Mouse (Mus musculus) spleen, adult 12 weeks (tissue): ENCODE measurements around the gene Bcr.
A peak's percentile ranks its signal among the peaks of the same experiment; 100 is the strongest.

Experiments used
- DNase-seq: peaks from one replicate; pipeline ENCODE4 v3.0.0; 2022; ENCODE audit warnings: low spot score

The Bcr gene

GRCm38 (mm10) chr10:75184826-75185225 is 124.4 kb downstream of the Bcr start:
- no peak for DNase-seq

DNA sequence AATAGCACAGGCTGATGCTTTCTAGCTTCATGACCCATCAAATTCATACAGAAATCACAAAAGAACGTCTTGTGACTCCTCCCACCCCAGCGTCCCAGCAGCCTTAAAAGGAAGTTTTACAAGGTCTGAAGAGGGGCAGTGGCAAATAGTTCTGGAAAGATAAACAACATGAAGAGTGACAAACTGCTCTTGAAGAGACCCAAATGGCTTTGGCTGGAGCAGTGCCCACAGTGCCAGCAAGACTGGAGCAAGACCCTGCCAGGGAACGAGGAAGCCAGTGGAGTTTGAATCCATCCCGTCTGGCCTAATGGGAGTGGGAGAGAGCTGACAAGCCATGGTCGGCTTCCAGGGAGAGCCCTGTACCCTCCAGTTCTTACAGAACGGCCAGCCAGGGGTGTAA is 126.2 kb downstream of the Bcr start:
- DNase-seq, result no peak

DNA sequence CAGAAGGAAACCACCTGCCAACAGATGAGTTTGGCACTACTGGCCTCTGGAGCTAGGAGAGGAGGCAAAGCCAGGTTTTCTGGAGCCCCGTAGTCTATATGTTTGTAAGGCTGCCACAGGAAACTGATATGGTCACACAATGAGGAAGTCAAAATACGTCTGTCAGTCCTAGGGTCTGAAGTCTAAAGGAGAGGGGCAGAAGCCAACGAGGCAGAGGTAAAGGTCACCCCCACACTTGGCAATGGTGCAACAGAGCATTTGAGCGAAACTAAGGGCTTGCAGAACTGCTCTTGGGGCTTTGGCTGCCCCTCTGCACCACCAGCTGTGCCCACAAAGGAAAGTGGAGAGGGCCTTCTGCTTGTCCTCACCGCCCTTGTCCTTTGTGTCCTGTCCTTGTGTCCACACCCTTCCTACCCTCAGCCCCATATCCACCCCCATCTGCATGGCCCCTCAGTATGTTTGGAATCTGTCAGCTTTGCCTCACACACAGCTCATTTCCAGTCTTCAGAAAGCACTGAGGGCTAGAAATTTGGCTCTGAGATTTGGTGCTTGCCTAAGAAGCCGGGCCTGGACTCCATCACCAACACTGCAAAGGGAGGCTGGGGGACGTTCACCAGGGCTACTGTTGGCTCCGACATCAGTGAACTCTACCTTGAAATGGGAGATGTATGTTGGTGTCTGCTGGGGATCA is 127.1 kb downstream of the Bcr start:
- DNase-seq, result no peak

DNA sequence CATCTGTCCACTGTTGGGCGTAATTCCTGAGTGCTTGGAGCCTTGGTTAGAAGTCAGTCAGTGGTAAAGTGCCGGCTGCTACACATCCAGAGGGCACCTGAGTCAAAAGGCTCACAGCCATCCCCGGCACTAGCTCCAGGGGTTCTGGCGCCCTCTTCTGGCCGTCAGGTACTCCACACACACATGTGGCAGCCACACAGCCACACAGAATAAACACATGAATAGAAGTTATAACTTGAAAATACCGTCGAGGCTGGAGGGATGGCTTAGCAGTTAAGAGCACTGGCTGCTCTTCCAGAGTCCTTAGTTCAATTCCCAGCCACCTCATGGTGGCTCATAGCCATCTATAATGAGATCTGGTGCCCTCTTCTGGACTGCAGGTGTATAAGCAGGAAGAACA is 131.3 kb downstream of the Bcr start:
- DNase-seq, result no peak

DNA sequence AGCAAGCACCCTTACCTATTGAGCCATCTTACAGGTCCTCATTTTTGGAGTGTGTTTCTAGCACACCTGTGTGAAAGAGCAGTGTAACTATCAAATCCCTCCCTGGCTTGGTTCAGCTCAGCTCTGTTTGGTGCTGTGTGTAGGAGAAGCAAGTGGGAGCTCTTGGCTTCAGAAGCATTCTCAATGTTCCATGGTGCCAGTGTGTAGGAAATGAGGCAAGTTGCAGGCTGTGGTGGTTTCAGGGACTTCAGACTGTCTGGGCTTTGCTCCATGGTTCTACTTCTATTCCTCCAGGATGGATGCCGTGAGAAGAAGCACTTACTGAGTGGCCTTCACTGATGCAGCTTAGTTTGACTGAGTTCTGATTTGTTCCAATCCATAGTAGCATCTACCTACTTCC is 137.4 kb downstream of the Bcr start:
- DNase-seq, result no peak

GRCm38 (mm10) chr10:75200733-75201132 is 140.3 kb downstream of the Bcr start:
- no peak for DNase-seq

DNA sequence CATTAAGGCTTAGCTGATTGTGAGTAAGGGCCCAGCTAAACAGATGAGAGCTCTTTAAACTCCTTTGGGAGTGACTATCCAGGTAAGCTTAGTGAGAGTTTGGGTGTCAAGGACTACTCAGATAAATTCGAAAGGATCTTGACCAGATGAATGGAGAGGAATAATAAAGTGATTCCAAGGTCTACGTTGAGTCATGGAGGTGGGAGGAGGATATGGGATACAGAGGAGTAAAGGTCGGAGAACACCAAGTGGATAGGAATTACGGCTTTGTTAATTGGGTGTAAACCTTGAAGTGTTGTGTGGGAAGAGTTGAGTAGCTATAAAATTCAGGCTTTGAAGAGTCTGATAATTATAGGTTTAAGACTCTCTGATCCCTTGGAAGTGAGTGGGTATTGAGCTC is 145.8 kb downstream of the Bcr start:
- no peak for DNase-seq

GRCm38 (mm10) chr10:75210841-75211240 is 150.4 kb downstream of the Bcr start:
- DNase-seq, result no peak

- DNase-seq, result peak; percentile 89
Observed at GRCm38 (mm10) chr10:75211807-75212645, 151.6 kb downstream of the Bcr start, which contains the start of gene Specc1l. Gene Specc1l, plus strand, starts transcription at chr10:75212073.

- DNase-seq, result no peak
Observed at GRCm38 (mm10) chr10:75212981-75213380, 152.6 kb downstream of the Bcr start.

DNA sequence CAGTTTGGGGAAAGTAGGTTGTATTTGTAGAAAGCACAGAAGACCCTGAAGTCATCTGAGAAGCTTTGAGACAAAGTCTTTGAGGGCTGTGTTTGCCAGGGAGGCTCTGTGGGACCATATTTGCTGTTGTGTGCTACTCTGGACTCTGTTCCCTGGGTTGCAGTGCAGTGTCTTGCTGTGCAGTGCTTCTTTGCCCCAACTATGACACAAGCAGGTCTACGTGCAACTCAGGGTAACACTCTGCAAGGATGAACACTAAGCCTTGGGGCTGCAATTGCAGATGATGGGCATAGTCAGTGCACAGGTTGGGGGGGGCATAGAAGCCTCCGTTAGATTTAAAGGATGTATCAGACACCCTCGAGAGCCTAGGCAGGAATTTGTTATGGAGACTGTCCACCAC is 160.3 kb downstream of the Bcr start:
- no peak for DNase-seq

DNA sequence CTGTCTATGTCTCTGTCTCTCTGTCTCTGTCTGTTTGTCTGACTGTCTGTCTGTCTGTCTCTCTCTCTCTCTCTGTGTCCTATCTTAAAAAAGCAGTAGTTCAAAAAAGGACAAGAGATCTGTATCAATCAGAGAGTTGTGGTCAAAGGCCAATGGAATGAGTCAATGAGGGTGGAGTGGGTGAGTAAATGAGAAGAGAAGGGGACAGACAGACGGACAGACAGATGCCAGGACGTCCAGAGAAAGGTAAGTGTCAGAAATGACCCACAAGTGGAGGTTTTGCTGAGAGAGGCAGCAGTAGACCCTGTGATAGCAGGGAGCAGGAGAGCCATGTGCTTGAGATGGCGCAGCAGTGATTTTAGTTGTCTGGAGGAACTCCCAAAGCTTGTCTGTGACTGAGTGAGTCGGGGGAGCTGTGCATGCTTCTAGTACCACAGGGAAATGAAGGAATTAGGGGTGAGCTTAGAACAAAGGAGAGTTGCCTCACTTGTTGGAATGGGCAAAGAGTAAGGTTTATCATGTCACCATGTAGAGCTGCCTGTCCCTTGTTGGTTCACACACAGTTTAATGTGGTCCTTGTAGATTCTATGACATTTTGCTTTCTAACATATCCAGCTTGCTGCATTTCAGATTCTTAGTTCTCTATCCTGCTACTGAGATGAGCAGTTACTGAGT is 161.7 kb downstream of the Bcr start:
- no peak for DNase-seq

DNA sequence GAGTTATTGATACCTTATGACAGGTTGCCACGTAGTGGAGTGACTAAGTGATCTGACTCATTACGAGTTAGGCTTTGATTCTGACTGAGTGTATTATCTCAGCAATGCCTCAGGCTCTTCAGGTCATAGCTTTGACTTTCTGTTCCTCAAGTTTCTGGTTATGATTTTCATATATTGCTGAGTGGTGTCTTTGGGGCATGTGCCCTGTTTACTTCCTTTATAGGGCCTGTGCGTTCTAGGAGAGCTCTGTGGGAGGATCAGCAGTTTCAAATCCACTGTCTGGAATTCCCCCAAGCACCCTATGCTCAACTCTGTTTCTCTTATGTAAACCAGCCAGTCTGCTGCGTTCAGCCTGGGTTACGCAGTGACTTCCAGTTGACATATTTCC is 162.2 kb downstream of the Bcr start:
- peak; percentile 26 for DNase-seq

DNA sequence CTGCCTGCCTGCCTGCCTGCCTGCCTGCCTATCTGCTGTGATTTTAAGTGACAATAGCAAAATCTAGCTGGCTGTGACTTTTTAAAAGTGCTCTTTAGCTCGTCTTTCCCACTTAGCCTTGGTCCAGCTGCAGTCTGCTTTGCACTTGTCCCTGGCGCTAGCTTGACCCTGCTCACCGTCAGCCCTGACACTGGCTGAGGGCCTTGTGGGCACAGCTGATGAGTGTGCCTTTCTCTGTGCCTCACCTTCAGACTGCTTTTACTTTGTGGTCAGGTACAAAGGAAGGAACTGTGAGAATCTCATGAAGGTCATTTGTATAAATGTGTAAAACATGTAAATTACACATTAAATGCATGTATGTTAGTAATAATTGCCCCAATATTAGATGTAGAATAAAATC is 163.8 kb downstream of the Bcr start:
- no peak for DNase-seq

DNA sequence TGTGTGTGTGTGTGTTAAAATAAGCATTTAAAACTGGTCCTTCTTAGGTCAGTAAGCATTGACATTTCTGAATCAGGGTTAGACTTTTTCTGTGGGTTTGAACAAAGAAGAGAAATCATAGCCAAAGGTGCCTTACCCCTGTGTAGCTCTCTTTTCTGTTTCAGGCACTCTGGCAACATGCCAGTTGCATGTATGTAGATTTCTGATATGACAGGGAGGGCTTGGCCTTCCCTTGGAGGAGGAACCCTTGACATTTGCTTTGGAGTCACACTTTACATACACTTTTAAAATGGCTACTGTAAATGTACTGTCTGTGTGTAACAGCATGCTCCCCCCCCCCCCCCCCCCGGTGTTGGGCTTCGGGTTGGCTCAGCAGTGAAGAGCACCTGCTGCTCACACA is 164.2 kb downstream of the Bcr start:
- no peak for DNase-seq

DNA sequence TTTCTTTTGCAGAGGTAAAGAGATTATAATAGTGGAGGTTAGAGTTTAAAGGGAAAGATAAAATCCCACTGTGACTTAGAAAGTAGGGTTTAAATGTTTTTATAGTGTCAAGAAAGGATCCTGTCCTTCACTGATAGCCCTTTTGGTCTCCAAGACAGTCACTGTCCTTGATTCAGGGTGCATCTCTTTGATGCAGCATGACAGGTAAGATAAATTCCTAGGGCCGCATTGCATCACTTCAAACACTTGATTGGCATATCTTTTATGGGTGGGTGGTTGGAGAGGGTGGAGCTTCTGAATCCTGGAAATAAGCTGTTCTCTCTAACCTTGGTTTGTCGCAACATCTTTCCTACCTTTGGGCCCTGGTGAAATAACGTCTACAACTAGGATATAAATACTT is 167.0 kb downstream of the Bcr start:
- no peak for DNase-seq

GRCm38 (mm10) chr10:75230572-75230971 is 170.2 kb downstream of the Bcr start:
- DNase-seq, result no peak

DNA sequence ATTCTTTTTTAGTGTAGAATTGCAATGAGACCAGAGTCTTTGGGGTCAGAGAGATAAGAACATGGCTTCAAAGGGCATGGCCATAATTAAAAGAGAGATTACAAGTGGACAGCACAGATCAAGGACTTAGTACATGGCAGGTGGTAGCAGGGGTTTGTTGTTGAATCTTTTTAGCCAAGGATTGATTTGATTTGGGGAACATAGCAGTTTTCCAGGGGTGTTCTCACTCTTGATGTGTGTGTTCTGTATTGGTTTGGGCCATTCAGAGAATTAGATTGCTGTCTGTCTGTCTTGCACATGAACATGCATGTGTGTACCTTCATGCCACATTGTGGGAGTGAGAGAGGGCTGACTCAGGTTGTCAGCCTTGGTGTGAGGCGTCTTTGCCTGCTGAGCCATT is 171.5 kb downstream of the Bcr start:
- no peak for DNase-seq

GRCm38 (mm10) chr10:75232612-75233155 is 172.3 kb downstream of the Bcr start:
- no peak for DNase-seq

DNA sequence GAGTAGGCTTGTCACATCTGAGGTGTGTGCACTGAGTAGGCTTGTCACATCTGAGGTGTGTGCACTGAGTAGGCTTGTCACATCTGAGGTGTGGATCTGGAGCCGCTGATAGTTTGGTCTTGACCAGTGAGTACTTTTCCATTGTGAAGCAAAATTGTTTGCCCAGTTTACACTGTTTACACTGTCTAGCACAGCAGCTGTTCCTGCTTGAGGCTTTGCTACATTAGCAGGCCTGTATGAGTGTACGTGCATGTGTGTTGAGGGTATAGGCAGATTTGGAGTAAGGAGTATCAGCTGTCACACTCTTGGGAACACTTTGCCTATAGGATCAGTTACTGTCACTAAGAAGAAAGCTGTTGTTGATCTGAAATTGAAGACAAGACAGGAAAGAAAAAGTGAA is 173.1 kb downstream of the Bcr start:
- no peak for DNase-seq
